Mouse (Mus musculus) lung, postnatal 0 days (tissue): Measurements from ENCODE around the gene 4930404N11Rik.

Experiments used
- CTCF ChIP-seq: IDR thresholded peaks from 2 replicates; pipeline ENCODE4 v1.5.1; 2016; ENCODE audit warnings: antibody characterized with exemption, mild to moderate bottlenecking
- EP300 ChIP-seq: IDR thresholded peaks from 2 replicates; pipeline ENCODE4 v1.6.1; 2016; ENCODE audit warnings: antibody characterized with exemption, mild to moderate bottlenecking, control low read depth

- no peak for TF ChIP-seq CTCF
- TF ChIP-seq EP300: peak; percentile 25; the same call in 1 of the 2 replicates
Observed at GRCm38 (mm10) chr10:81319741-81320549, 45.7 kb downstream of the 4930404N11Rik start.
